Mouse (Mus musculus): Measurements from ENCODE around the gene Thra. TPM values are rescaled to one million over a fixed set of nuclear protein-coding genes. Genes with fewer than 3 reads are reported as not detected.

Gene Thra
- polyA plus RNA-seq, 1 experiment from 2014 or later, result 164 TPM

- H3K9ac ChIP-seq (replicated peaks), result peak overlapping the region; percentile 99
- peaks cover 57% of the 10 kb centered on the region for H3K4me1 ChIP-seq
- H3K27me3 ChIP-seq, result no peaks in the 10 kb centered on the region
- H3K4me2 ChIP-seq (replicated peaks), result peak overlapping the region; percentile 65
- H3K9me3 ChIP-seq, result no peaks in the 10 kb centered on the region
- WGBS, result 3% methylated on average over 8 of the region's 8 CpGs
- H3K27ac ChIP-seq (replicated peaks), result peak overlapping the region; percentile 97
- peak overlapping the region; percentile 65 for H3K4me3 ChIP-seq
- ATAC-seq (replicated peaks), result 0 out of 2 replicates have a peak, but pooled peaks have one; percentile 11
- H3K36me3 ChIP-seq, result no peaks in the 10 kb centered on the region
These were observed 429 bp upstream of the Thra start for GRCm38 (mm10) chr11:98740026-98740392.

- WGBS, result under 1% methylated on average over 17 of the region's 17 CpGs
- H3K4me2 ChIP-seq (replicated peaks), result peak overlapping the region; percentile 65
- peak overlapping the region; percentile 97 for H3K27ac ChIP-seq (replicated peaks)
- peak overlapping the region; percentile 99 for H3K9ac ChIP-seq (replicated peaks)
- H3K27me3 ChIP-seq, result no peaks in the 10 kb centered on the region
- H3K9me3 ChIP-seq, result no peaks in the 10 kb centered on the region
- ATAC-seq (replicated peaks), result no peak
- peaks cover 69% of the 10 kb centered on the region for H3K4me1 ChIP-seq
- H3K4me3 ChIP-seq, result peak overlapping the region; percentile 65
- no peaks in the 10 kb centered on the region for H3K36me3 ChIP-seq
These were observed 698 bp downstream of the Thra start for GRCm38 (mm10) chr11:98741051-98741620.

GRCm38 (mm10) chr11:98741622-98742396 lies 1.4 kb downstream of the Thra start:
- Histone ChIP-seq H3K4me3 (peak overlapping the region; percentile 65), H3K9me3 (no peaks in the 10 kb centered on the region), H3K36me3 (no peaks in the 10 kb centered on the region), H3K4me1 (peaks cover 75% of the 10 kb centered on the region), H3K27ac (replicated peaks) (peak overlapping the region; percentile 97), H3K4me2 (replicated peaks) (peak overlapping the region; percentile 65), H3K27me3 (no peaks in the 10 kb centered on the region), H3K9ac (replicated peaks) (peak overlapping the region; percentile 99)
- peak; percentile 69 for ATAC-seq (replicated peaks)
- under 1% methylated on average over 83 of the region's 86 CpGs for WGBS

GRCm38 (mm10) chr11:98742397-98743291 lies 2.2 kb downstream of the Thra start:
- under 1% methylated on average over 21 of the region's 21 CpGs for WGBS
- H3K9me3 ChIP-seq, result no peaks in the 10 kb centered on the region
- H3K27ac ChIP-seq (replicated peaks), result peak overlapping the region; percentile 97
- H3K4me2 ChIP-seq (replicated peaks), result peak overlapping the region; percentile 65
- no peaks in the 10 kb centered on the region for H3K36me3 ChIP-seq
- H3K4me1 ChIP-seq, result peaks cover 81% of the 10 kb centered on the region
- H3K9ac ChIP-seq (replicated peaks), result peak overlapping the region; percentile 99
- no peaks in the 10 kb centered on the region for H3K27me3 ChIP-seq
- ATAC-seq (replicated peaks), result no peak; the same call in 1 of the 2 replicates
- H3K4me3 ChIP-seq, result peak overlapping the region; percentile 65

- Histone ChIP-seq H3K9ac (replicated peaks) (peak overlapping the region; percentile 99), H3K4me3 (peak overlapping the region; percentile 65), H3K9me3 (no peaks in the 10 kb centered on the region), H3K27me3 (no peaks in the 10 kb centered on the region), H3K36me3 (no peaks in the 10 kb centered on the region), H3K4me2 (replicated peaks) (peak overlapping the region; percentile 65), H3K27ac (replicated peaks) (peak overlapping the region; percentile 97), H3K4me1 (peaks cover 81% of the 10 kb centered on the region)
- WGBS, result 2% methylated on average over 9 of the region's 9 CpGs
- ATAC-seq (replicated peaks), result no peak
These were observed 3.4 kb downstream of the Thra start for GRCm38 (mm10) chr11:98743655-98744345.

GRCm38 (mm10) chr11:98744456-98745019 lies 4.1 kb downstream of the Thra start:
- WGBS, result 30% methylated on average over 7 of the region's 7 CpGs
- peak overlapping the region; percentile 97 for H3K27ac ChIP-seq (replicated peaks)
- no peak for ATAC-seq (replicated peaks)

GRCm38 (mm10) chr11:98745932-98746853 lies 5.8 kb downstream of the Thra start:
- 47% methylated on average over 12 of the region's 12 CpGs for WGBS
- no peak for ATAC-seq (replicated peaks)
- peak overlapping the region; percentile 65 for H3K4me2 ChIP-seq (replicated peaks)
- peak overlapping the region; percentile 28 for H3K4me3 ChIP-seq
- peak overlapping the region; percentile 96 for H3K27ac ChIP-seq (replicated peaks)
- H3K27me3 ChIP-seq, result no peaks in the 10 kb centered on the region
- H3K9ac ChIP-seq (replicated peaks), result peak overlapping the region; percentile 48
- H3K9me3 ChIP-seq, result no peaks in the 10 kb centered on the region
- H3K4me1 ChIP-seq, result peaks cover 83% of the 10 kb centered on the region
- no peaks in the 10 kb centered on the region for H3K36me3 ChIP-seq

More at GRCm38 (mm10) chr11:98744456-98745019, 4.1 kb downstream of the Thra start:
- H3K27me3 ChIP-seq, result no peaks in the 10 kb centered on the region
- H3K9ac ChIP-seq (replicated peaks), result peak overlapping the region; percentile 99
- peaks cover 82% of the 10 kb centered on the region for H3K4me1 ChIP-seq
- no peaks in the 10 kb centered on the region for H3K36me3 ChIP-seq
- H3K4me2 ChIP-seq (replicated peaks), result peak overlapping the region; percentile 65
- H3K9me3 ChIP-seq, result no peaks in the 10 kb centered on the region
- peak overlapping the region; percentile 65 for H3K4me3 ChIP-seq

GRCm38 (mm10) chr11:98746855-98747693 lies 6.6 kb downstream of the Thra start:
- ATAC-seq (replicated peaks), result peak; percentile 78
- H3K27ac ChIP-seq (replicated peaks), result peak overlapping the region; percentile 96
- H3K4me3 ChIP-seq, result peak overlapping the region; percentile 28
- peak overlapping the region; percentile 65 for H3K4me2 ChIP-seq (replicated peaks)
- H3K9me3 ChIP-seq, result no peaks in the 10 kb centered on the region
- peak overlapping the region; percentile 48 for H3K9ac ChIP-seq (replicated peaks)
- WGBS, result 6% methylated on average over 19 of the region's 19 CpGs
- H3K27me3 ChIP-seq, result no peaks in the 10 kb centered on the region
- no peaks in the 10 kb centered on the region for H3K36me3 ChIP-seq
- peaks cover 90% of the 10 kb centered on the region for H3K4me1 ChIP-seq

- 11% methylated on average over 6 of the region's 6 CpGs for WGBS
- peak overlapping the region; percentile 51 for H3K9ac ChIP-seq (replicated peaks)
- H3K36me3 ChIP-seq, result no peaks in the 10 kb centered on the region
- H3K4me2 ChIP-seq (replicated peaks), result peak overlapping the region; percentile 48
- peak overlapping the region; percentile 23 for H3K4me3 ChIP-seq
- peaks cover 97% of the 10 kb centered on the region for H3K4me1 ChIP-seq
- ATAC-seq (replicated peaks), result peak; percentile 30
- no peaks in the 10 kb centered on the region for H3K27me3 ChIP-seq
- peak overlapping the region; percentile 96 for H3K27ac ChIP-seq (replicated peaks)
- no peaks in the 10 kb centered on the region for H3K9me3 ChIP-seq
These were observed 7.5 kb downstream of the Thra start for GRCm38 (mm10) chr11:98747804-98748505.
